Mouse (Mus musculus) 416B (cell line): ENCODE results near the gene Ino80b.

Experiments used
- DNase-seq: peaks from one replicate; pipeline ENCODE4 v3.0.0; 2011; ENCODE audit warnings: low read depth

The Ino80b gene

GRCm38 (mm10) chr6:83084477-83084876 lies 40.8 kb downstream of the Ino80b start:
- DNase-seq: no peak

DNA sequence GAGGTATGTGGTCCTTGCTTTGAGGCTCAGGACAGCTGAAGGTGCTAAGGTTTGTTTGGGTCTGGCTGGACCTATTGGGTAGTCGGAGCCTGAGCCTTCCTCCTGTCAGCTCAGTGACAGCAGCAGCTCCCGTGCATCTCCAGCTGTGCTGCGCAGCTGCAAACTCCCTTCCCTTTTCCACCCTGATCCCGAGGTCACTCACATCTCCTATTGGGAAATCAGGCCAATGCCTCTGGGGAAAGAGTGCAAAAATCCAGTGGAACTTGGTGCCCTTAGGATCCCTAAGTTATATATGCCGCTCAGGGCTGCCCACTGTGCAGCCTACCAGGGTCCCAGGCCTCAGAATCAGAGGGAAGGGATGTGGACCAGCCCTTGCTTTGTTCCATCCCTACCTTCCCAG lies 41.7 kb downstream of the Ino80b start:
- no peak for DNase-seq

DNA sequence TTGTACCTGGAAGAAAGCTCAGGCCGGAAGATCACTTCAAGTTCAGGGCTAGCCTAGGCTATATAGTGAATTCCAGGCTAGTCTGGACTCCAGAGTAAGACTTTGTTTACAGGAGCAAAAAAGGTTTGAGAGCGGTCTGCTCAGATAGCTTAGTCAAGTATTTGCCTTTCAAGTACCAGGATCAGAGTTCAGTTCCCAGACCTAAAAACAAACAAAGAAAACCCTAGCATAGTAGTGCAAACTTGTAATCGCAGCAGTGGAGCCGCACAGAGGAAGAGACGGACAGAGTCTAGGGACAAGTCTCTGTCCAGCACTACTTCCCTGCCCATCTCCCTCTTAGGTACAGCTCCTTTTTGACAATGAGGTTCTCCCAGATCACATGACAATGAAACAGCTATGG lies 45.0 kb downstream of the Ino80b start:
- DNase-seq: no peak

DNA sequence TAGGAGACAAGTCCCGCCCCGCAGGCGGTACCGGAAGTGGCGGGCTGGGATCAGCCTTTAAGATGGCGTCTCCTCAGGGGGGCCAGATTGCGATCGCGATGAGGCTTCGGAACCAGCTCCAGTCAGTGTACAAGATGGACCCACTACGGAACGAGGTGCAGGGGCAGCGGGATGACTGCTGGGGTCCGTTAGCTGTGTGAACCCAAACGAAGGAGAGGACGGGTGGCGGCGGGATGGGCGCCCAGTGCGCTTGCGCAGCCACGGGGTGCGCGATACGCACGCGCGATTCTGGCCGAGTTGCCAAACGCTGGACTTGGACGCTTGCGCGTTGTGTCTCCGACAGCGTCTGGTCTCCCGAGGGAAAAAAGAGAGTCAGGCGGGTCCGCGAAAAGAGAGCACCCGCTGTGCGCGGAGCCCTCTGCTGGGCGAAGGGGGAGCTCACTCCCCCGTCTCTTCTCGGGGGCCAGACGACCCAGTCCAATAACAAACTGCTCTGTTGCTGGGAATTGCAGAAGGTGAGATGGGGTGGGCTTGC lies 46.8 kb downstream of the Ino80b start:
- peak; percentile 97 for DNase-seq

DNA sequence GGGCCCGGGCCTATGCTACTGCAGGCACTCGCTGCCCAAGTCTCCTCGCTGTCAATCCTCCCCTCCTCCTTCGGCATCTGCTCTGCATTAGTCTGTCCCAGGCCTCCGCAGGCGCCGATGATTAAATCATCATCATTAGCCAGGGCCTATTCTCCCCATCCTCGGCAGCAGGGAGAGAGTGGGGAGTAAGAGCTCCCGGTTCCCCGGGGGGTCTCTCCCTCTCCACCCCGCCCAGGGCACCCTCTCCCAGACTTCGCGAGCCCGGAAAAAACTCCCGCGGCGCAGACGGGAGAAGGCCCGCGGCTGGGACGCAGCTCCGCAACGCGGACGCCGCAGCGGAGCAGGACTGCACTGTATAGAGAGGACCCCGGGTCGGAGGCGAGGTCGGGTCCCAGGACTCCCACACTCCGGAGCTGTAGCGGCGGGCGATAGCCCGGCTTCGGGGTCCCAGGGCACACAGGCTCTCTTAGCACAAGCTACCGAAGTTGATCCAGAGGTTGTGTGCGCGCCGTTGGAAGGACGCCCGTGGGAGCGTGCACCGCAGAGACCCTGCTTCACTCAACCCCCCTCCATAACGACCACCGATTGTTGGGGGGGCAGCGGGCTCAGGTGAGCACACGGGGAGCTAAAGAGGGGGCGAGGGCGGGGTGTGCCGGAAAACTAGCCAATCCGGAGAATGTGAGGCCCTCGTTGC lies 47.5 kb downstream of the Ino80b start, which contains the start of gene Pcgf1:
TSS of gene Pcgf1 (plus strand) at position 240 of the 694 bp plus-strand sequence.
- DNase-seq: peak; percentile 31

DNA sequence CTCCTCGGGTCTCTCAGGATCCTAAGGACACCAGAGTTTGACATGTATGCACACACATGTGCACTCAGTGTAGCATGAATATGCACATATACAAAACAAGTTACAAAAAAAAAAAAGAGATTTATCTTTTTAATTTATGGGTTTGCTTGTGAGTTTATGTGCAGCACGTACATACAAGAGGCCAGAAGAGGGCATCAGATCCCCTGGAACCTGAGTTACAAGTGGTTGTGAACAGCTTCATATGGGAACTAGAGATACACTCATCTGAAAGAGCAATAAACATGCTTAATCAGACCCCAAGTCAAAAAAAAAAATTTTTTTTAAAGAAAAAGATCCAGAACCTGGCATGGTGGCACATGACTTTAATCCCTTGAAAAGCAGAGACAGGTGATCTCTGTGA lies 50.3 kb downstream of the Ino80b start:
- DNase-seq: peak; percentile 72
